Mouse (Mus musculus) myocyte (in vitro differentiated cells): ENCODE measurements around the gene Wwox. TPM values are rescaled to one million over a fixed set of nuclear protein-coding genes. Genes with fewer than 3 reads are reported as not detected.

Experiments used
- H3K27me3 ChIP-seq: one replicate; pipeline ENCODE4 v1.6.1; 2011; ENCODE audit not compliant: control insufficient read depth, insufficient read depth, insufficient read length
- H3K36me3 ChIP-seq: one replicate; pipeline ENCODE4 v1.6.1; 2011; ENCODE audit not compliant: control insufficient read depth, insufficient read depth
- H3K4me2 ChIP-seq: one replicate; pipeline ENCODE4 v1.6.1; 2011; ENCODE audit warnings: low read depth, control low read depth
- H3K4me3 ChIP-seq: one replicate; pipeline ENCODE4 v1.5.1; 2011; ENCODE audit warnings: mild to moderate bottlenecking, control low read depth, moderate library complexity
- H3K79me2 ChIP-seq: one replicate; pipeline ENCODE4 v1.6.1; 2011; ENCODE audit not compliant: control insufficient read depth, insufficient read depth
- H3ac ChIP-seq: one replicate; pipeline ENCODE4 v1.6.1; 2011; ENCODE audit not compliant: control insufficient read depth, insufficient read length
- CEBPB ChIP-seq: IDR thresholded peaks from 2 replicates; pipeline ENCODE4 v1.6.1; 2011; ENCODE audit warnings: mild to moderate bottlenecking, moderate library complexity; ENCODE audit not compliant: poor library complexity, insufficient read depth, severe bottlenecking
- E2F4 ChIP-seq: IDR thresholded peaks from one replicate; pipeline ENCODE4 v1.6.1; 2011; ENCODE audit warnings: mild to moderate bottlenecking, control low read depth, moderate library complexity; ENCODE audit not compliant: insufficient read depth
- MAX ChIP-seq: IDR thresholded peaks from one replicate; pipeline ENCODE4 v1.6.1; 2011; ENCODE audit warnings: low read depth, mild to moderate bottlenecking, control low read depth
- MYOD1 ChIP-seq, 3 experiments: IDR thresholded peaks; one replicate each; pipeline ENCODE4 v1.6.1; 2011; ENCODE audit warnings: control low read depth in 2 of 3, low read depth in 2 of 3, mild to moderate bottlenecking in 2 of 3, moderate library complexity in 1 of 3; ENCODE audit not compliant: insufficient read length in 2 of 3, control insufficient read depth in 1 of 3
- MYOG ChIP-seq, 3 experiments: IDR thresholded peaks; one replicate each; pipeline ENCODE4 v1.6.1; 2011; ENCODE audit warnings: control low read depth in 2 of 3, low read depth in 2 of 3, mild to moderate bottlenecking in 2 of 3; ENCODE audit not compliant: insufficient read length in 2 of 3, control insufficient read depth in 1 of 3, insufficient read depth in 1 of 3
- POLR2A ChIP-seq: IDR thresholded peaks from one replicate; pipeline ENCODE4 v1.6.1; 2011; ENCODE audit warnings: low read depth, mild to moderate bottlenecking, control low read depth, moderate library complexity; ENCODE audit not compliant: insufficient read length
- POLR2AphosphoS2 ChIP-seq: IDR thresholded peaks from one replicate; pipeline ENCODE4 v1.6.1; 2011; ENCODE audit warnings: low read depth, control low read depth; ENCODE audit not compliant: insufficient read length
- REST ChIP-seq: IDR thresholded peaks from one replicate; pipeline ENCODE4 v1.6.1; 2011; ENCODE audit warnings: mild to moderate bottlenecking, control low read depth, moderate library complexity; ENCODE audit not compliant: insufficient read depth, insufficient read length
- SRF ChIP-seq: IDR thresholded peaks from one replicate; pipeline ENCODE4 v1.6.1; 2011; ENCODE audit warnings: low read depth; ENCODE audit not compliant: control insufficient read depth, insufficient read length
- TCF12 ChIP-seq: IDR thresholded peaks from one replicate; pipeline ENCODE4 v1.6.1; 2011; ENCODE audit warnings: mild to moderate bottlenecking, control low read depth; ENCODE audit not compliant: poor library complexity, insufficient read depth, severe bottlenecking
- TCF3 ChIP-seq: IDR thresholded peaks from one replicate; pipeline ENCODE4 v1.6.1; 2011; ENCODE audit warnings: low read depth, control low read depth; ENCODE audit not compliant: insufficient read length
- USF1 ChIP-seq: IDR thresholded peaks from one replicate; pipeline ENCODE4 v1.6.1; 2011; ENCODE audit warnings: low read depth, mild to moderate bottlenecking, control low read depth, moderate library complexity
- polyA plus RNA-seq: library from polyadenylated mRNA; unstranded; fragments of >200 nt; fragmentation: generic; extraction: Trizol; gene quantifications from one replicate; pipeline ENCODE4 v1.2.1, GENCODE M21; 2012; ENCODE audit warnings: missing spikeins

Wwox gene
- polyA plus RNA-seq, 1 experiment = 8.6 TPM

- Histone ChIP-seq H3K4me2 (no peak overlapping the region), H3K36me3 (no peaks in the 10 kb centered on the region), H3K4me3 (no peak overlapping the region), H3ac (no peak overlapping the region), H3K27me3 (no peaks in the 10 kb centered on the region), H3K79me2 (no peaks in the 10 kb centered on the region)
- TF ChIP-seq POLR2AphosphoS2 = no peak
These were observed 533.6 kb downstream of the Wwox start for GRCm38 (mm10) chr8:114973002-114973461.

GRCm38 (mm10) chr8:114974336-114974950, 535.0 kb downstream of the Wwox start:
- no peaks in the 10 kb centered on the region for H3K79me2 ChIP-seq
- no peaks in the 10 kb centered on the region for H3K36me3 ChIP-seq
- H3ac ChIP-seq = no peak overlapping the region
- no peak for TF ChIP-seq POLR2AphosphoS2
- TF ChIP-seq E2F4 = no peak
- no peak for TF ChIP-seq SRF
- TF ChIP-seq TCF12 = no peak
- no peak for TF ChIP-seq MYOG (IDR thresholded peaks at IDR 0.05; ENCODE audit: control insufficient read depth in 1 of 3, insufficient read depth in 1 of 3, insufficient read length in 2 of 3, low read depth in 2 of 3)
- no peak for TF ChIP-seq USF1
- no peak for TF ChIP-seq MAX
- TF ChIP-seq MYOD1 (IDR thresholded peaks at IDR 0.05; ENCODE audit: control insufficient read depth in 1 of 3, insufficient read length in 2 of 3, low read depth in 2 of 3) = no peak
- TF ChIP-seq POLR2A = no peak
- no peak for TF ChIP-seq TCF3
- no peak for TF ChIP-seq REST
- no peak for TF ChIP-seq CEBPB
- H3K27me3 ChIP-seq = no peaks in the 10 kb centered on the region
- no peak overlapping the region for H3K4me3 ChIP-seq
- no peak overlapping the region for H3K4me2 ChIP-seq

GRCm38 (mm10) chr8:114977746-114978145, 538.3 kb downstream of the Wwox start:
- Histone ChIP-seq H3ac (no peak overlapping the region), H3K4me2 (no peak overlapping the region), H3K27me3 (no peaks in the 10 kb centered on the region), H3K79me2 (no peaks in the 10 kb centered on the region), H3K36me3 (no peaks in the 10 kb centered on the region), H3K4me3 (no peak overlapping the region)
- no peak for TF ChIP-seq SRF
- no peak for TF ChIP-seq REST
- TF ChIP-seq TCF3 = no peak
- TF ChIP-seq TCF12 = no peak
- no peak for TF ChIP-seq POLR2AphosphoS2
- TF ChIP-seq MYOD1 (IDR thresholded peaks at IDR 0.05; ENCODE audit: control insufficient read depth in 1 of 3, insufficient read length in 2 of 3, low read depth in 2 of 3) = no peak
- TF ChIP-seq E2F4 = no peak
- TF ChIP-seq USF1 = no peak
- TF ChIP-seq POLR2A = no peak
- TF ChIP-seq MAX = no peak
- no peak for TF ChIP-seq MYOG (IDR thresholded peaks at IDR 0.05; ENCODE audit: control insufficient read depth in 1 of 3, insufficient read depth in 1 of 3, insufficient read length in 2 of 3, low read depth in 2 of 3)
- TF ChIP-seq CEBPB = no peak

DNA sequence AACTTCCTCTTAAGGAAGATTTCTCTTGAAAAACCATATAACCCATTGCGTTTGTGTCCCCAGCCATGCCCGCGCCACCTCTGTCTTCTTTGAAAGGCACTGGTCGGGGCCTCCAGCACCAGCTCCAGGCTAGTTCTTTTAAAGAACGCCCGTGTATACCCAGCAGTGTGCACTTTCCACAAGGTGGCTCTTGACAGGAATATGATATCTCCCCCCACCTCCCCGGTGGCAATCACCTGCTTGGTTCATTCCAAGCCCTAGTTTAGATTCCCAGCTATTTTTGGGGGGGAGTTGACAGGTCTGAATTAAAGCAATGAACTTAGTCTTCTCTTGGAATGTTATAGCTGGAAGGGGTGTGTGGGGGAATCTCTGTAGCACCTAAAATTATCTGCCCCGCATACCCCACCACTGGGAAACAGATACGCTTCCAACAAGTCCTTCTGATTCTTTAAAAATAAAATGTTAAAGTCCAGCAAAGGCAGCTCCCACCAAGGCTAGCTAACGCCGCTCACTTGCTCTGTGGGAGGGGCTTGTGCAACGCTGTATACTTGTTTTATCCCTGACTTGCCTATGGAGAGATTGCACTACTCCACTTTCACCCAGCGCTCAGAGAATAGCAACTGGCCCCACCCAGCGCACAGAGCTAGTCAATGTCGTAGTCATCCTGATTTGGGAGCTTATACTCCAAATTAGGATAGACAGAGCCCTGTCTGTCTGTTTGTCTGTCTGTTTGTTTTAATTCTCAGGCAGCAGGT, 538.9 kb downstream of the Wwox start:
- Histone ChIP-seq H3K4me2 (no peak overlapping the region), H3K27me3 (no peaks in the 10 kb centered on the region), H3ac (no peak overlapping the region), H3K79me2 (no peaks in the 10 kb centered on the region), H3K36me3 (no peaks in the 10 kb centered on the region), H3K4me3 (no peak overlapping the region)
- TF ChIP-seq E2F4 (no peak), MAX (no peak)

GRCm38 (mm10) chr8:114979671-114980070, 540.2 kb downstream of the Wwox start:
- H3K79me2 ChIP-seq = no peaks in the 10 kb centered on the region
- H3K4me2 ChIP-seq = no peak overlapping the region
- TF ChIP-seq REST = no peak
- no peak for TF ChIP-seq TCF3
- TF ChIP-seq POLR2AphosphoS2 = no peak
- TF ChIP-seq MAX = no peak
- TF ChIP-seq TCF12 = no peak
- TF ChIP-seq CEBPB = no peak
- no peak for TF ChIP-seq MYOG (IDR thresholded peaks at IDR 0.05; ENCODE audit: control insufficient read depth in 1 of 3, insufficient read depth in 1 of 3, insufficient read length in 2 of 3, low read depth in 2 of 3)
- TF ChIP-seq SRF = no peak
- no peak for TF ChIP-seq USF1
- no peak for TF ChIP-seq POLR2A
- no peak for TF ChIP-seq E2F4
- TF ChIP-seq MYOD1 (IDR thresholded peaks at IDR 0.05; ENCODE audit: control insufficient read depth in 1 of 3, insufficient read length in 2 of 3, low read depth in 2 of 3) = no peak
- no peaks in the 10 kb centered on the region for H3K36me3 ChIP-seq
- H3K4me3 ChIP-seq = no peak overlapping the region
- no peaks in the 10 kb centered on the region for H3K27me3 ChIP-seq
- no peak overlapping the region for H3ac ChIP-seq
